Mouse (Mus musculus) liver, adult 2 months (tissue): ENCODE data around the gene Fabp6.

Source experiments
- CTCF ChIP-seq: fragments of 200-500 bp; IDR thresholded peaks from 2 replicates; pipeline ENCODE4 v1.5.1; 2011; ENCODE audit warnings: low read depth, low read length, control low read depth
- POLR2A ChIP-seq: fragments of 200-500 bp; IDR thresholded peaks from 2 replicates; pipeline ENCODE4 v1.6.1; 2011; ENCODE audit warnings: low read length, control low read depth; ENCODE audit not compliant: insufficient read depth; ENCODE audit errors: extremely low read depth

GRCm38 (mm10) chr11:43601440-43601839, at the start of gene Fabp6:
- TF ChIP-seq POLR2A (no peak), CTCF (no peak)
